Mouse (Mus musculus): ENCODE measurements around the gene Mga. TPM values are rescaled to one million over a fixed set of nuclear protein-coding genes. Genes with fewer than 3 reads are reported as not detected.

Gene Mga
- 29.9 and 30.9 TPM in 2 replicates for polyA plus RNA-seq (2015; fragmentation: Nextera tagmentation; extraction: Ambion mirVana)

DNA sequence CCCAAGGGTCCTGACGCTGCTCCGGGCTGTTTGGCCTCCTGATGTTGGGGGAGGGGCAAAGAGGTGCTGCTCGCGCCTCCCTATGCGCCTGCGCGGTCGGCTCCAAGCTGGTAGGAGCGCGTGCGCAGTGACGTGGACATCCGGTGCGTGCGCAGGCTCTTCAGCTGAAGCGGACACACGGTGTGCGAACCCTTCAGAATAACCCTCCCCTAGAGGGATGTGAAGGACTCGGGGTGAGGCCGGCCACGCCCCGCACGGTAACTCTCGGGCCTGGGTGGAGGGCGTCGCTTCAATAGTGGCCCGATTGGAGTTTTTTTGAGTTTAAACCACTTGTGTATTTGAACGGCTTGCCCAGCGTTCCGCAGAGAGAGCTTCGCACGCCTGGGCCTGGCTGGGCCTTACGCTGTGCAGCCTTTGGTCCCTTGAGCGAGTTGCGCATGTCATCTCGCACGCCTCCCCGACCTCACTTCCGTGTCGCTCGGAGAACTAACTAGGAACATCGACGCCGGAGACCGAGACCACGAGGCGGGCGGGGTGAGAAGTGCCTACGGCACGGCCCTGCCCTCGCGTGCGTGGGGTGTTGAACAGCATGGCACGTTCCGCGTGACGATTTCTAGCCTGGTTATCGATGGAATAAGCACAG is at the start of gene Mga:
Gene Mga (plus strand): TSS at position 139 of the 643 bp plus-strand sequence.
- H3K27me3 ChIP-seq: no peaks in the 10 kb centered on the region
- H3K9me3 ChIP-seq (replicated peaks): no peaks in the 10 kb centered on the region
- H3K4me1 ChIP-seq: peaks cover 15% of the 10 kb centered on the region
- peak within 1 kb of the TSS; percentile 95 for H3K27ac ChIP-seq (replicated peaks)
- peak within 1 kb of the TSS; percentile 31 for H3K9ac ChIP-seq
- ATAC-seq (ENCODE audit: insufficient number of reproducible peaks, low FRiP score, low TSS enrichment, low read depth): peak; percentile 97
- no peaks in the 10 kb centered on the region; the same call in 1 of the 2 replicates for H3K36me3 ChIP-seq
- WGBS: under 1% methylated on average over 58 of the region's 58 CpGs
- H3K4me3 ChIP-seq (replicated peaks): peak within 1 kb of the TSS; percentile 56
- H3K4me2 ChIP-seq (replicated peaks): peak within 1 kb of the TSS; percentile 76

DNA sequence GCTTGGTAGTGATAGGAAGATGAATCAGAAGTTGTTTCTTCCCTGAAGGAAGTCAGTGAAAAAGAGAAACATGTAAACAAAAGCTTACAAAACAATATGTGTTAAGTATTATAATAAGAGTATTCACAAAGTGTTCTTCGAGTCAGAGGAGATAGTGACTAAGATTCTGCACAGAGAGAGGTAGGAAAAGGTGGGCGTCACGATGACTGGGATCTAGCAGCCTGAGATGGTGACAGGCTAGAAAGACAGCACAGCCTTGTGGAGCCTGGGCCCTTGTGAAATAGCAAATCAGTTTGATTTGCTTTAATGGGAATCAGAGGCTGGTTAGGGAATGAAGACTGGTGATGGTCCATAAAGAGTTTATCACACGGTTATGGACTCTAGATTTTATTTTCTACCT is 43.2 kb upstream of the Mga start:
- no peak overlapping the region for H3K9ac ChIP-seq
- H3K4me2 ChIP-seq (replicated peaks): no peak overlapping the region
- H3K4me3 ChIP-seq (replicated peaks): no peak overlapping the region
- H3K4me1 ChIP-seq: no peaks in the 10 kb centered on the region
- ATAC-seq (ENCODE audit: insufficient number of reproducible peaks, low FRiP score, low TSS enrichment, low read depth): no peak
- 84% methylated on average over 4 of the region's 4 CpGs for WGBS
- H3K27ac ChIP-seq (replicated peaks): no peak overlapping the region
- no peaks in the 10 kb centered on the region for H3K36me3 ChIP-seq
- H3K9me3 ChIP-seq (replicated peaks): no peaks in the 10 kb centered on the region
- no peaks in the 10 kb centered on the region for H3K27me3 ChIP-seq

DNA sequence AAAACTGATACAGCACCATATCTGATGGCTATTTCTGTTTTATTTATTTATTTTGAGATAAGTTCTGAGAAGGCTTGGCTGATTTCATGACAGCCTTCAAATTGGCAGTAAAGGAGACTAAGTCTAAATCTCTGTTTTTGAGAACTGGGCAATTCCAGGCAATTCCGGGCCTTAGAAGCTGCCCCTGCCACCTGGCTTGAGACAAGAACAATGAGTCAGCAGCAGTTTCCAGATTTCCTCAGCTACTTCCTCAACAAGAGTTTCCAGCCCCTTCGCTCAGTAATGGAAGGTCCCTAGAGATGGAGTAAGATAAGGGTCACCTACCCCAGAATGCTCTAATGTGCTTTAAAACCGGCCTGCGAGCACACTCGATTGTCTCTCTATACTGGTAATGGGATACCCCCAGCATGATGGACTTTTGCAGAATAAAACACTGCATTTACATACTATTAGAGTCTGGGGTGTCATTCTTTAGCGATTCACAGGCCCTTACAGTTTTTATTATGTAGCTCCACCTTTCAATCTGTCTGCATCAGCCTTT is 41.6 kb upstream of the Mga start:
- no peaks in the 10 kb centered on the region for H3K36me3 ChIP-seq
- 67% methylated on average over 6 of the region's 6 CpGs for WGBS
- no peaks in the 10 kb centered on the region for H3K4me1 ChIP-seq
- no peak for ATAC-seq (ENCODE audit: insufficient number of reproducible peaks, low FRiP score, low TSS enrichment, low read depth)
- H3K9ac ChIP-seq: no peak overlapping the region
- no peak overlapping the region for H3K4me2 ChIP-seq (replicated peaks)
- H3K9me3 ChIP-seq (replicated peaks): no peaks in the 10 kb centered on the region
- no peak overlapping the region for H3K4me3 ChIP-seq (replicated peaks)
- no peak overlapping the region for H3K27ac ChIP-seq (replicated peaks)
- H3K27me3 ChIP-seq: no peaks in the 10 kb centered on the region

DNA sequence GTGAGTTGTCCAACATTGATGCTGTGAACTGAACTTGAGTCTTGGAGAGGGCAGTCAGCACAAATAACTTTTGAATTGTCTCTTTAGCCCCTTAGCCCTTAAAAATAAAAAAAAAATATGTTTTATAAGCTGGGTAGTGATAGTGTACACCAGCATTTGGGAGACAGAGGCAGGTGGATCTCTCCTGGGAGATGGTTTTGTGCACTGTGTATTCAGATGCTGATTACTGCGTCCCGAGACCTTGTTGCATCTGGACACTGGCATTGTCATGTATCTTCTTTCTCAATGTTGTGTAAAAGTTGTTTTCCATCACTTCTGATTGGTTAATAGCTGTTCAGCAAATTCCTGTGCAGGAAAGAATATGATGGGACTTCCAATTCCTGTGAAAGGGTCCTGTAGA is 39.7 kb upstream of the Mga start:
- H3K9me3 ChIP-seq (replicated peaks): no peaks in the 10 kb centered on the region
- H3K36me3 ChIP-seq: no peaks in the 10 kb centered on the region
- H3K9ac ChIP-seq: no peak overlapping the region
- H3K27ac ChIP-seq (replicated peaks): no peak overlapping the region
- H3K27me3 ChIP-seq: no peaks in the 10 kb centered on the region
- no peak overlapping the region for H3K4me2 ChIP-seq (replicated peaks)
- H3K4me1 ChIP-seq: no peaks in the 10 kb centered on the region
- H3K4me3 ChIP-seq (replicated peaks): no peak overlapping the region
- ATAC-seq (ENCODE audit: insufficient number of reproducible peaks, low FRiP score, low TSS enrichment, low read depth): no peak
- WGBS: 88% methylated on average over 2 of the region's 2 CpGs

DNA sequence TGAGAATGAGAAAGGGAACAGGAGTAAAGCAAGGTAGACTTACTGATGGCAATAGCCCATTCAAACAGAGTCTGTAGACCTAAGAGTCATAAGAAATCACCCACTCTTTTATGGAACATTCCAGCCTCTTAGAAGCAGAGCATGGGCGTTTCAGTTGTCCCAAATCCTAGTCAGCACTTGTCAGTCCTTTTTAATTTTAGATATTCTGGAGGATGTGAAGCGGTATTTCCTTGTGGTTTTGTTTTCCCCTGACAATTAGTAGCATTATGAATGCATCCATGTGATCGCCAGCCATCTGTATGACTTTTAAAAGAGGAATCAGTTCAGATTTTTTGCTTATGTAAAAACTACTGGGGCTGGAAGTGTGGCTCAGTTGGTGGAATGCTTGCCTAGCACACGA is 32.5 kb upstream of the Mga start:
- H3K36me3 ChIP-seq: no peaks in the 10 kb centered on the region
- no peak overlapping the region for H3K4me3 ChIP-seq (replicated peaks)
- H3K9me3 ChIP-seq (replicated peaks): no peaks in the 10 kb centered on the region
- H3K4me2 ChIP-seq (replicated peaks): no peak overlapping the region
- no peak overlapping the region for H3K27ac ChIP-seq (replicated peaks)
- H3K27me3 ChIP-seq: no peaks in the 10 kb centered on the region
- no peak for ATAC-seq (ENCODE audit: insufficient number of reproducible peaks, low FRiP score, low TSS enrichment, low read depth)
- 56% methylated on average over 4 of the region's 4 CpGs for WGBS
- no peaks in the 10 kb centered on the region for H3K4me1 ChIP-seq
- H3K9ac ChIP-seq: no peak overlapping the region

DNA sequence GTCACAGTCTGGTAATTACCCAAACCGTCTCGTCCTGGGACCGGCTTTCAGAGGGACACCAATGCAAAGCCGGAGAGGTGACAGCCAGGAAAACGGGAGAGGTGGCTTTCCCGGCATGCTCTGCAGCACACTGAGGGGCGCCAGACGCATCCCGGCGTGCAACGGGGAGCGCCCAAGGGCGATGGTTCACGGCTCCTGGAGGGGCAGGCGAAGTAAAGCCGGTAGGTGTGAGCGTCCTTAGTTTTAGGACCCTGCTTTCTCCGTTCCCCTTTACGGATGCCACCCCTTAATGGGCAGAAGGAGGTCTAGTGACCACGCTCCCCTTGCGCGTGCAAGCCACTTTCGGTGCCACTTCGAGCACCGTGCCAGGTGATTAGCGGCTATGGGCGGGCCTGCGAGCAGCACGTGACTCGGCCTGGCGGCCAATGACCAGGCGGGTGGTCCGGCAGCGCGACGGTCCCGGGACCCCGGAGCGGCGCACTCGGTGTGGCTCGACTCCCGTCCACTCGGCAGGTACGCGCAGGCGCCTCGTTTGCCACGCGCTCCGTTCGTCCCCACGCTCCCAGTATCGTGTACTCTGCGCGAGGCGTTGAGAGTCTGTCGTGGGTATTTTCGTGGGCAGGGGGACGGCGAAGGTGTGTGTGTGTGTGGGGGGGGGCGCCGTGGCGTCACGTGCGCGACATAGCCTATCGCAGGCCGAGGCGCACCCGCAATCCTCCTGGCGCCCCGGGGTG is 24.5 kb upstream of the Mga start:
- no peaks in the 10 kb centered on the region for H3K9me3 ChIP-seq (replicated peaks)
- H3K27ac ChIP-seq (replicated peaks): peak overlapping the region; percentile 79
- H3K9ac ChIP-seq: peak overlapping the region; percentile 54
- WGBS: under 1% methylated on average over 73 of the region's 73 CpGs
- no peaks in the 10 kb centered on the region for H3K36me3 ChIP-seq
- H3K4me1 ChIP-seq: peaks cover 14% of the 10 kb centered on the region
- H3K4me2 ChIP-seq (replicated peaks): peak overlapping the region; percentile 98
- ATAC-seq (ENCODE audit: insufficient number of reproducible peaks, low FRiP score, low TSS enrichment, low read depth): peak; percentile 89
- H3K4me3 ChIP-seq (replicated peaks): peak overlapping the region; percentile 66
- no peaks in the 10 kb centered on the region for H3K27me3 ChIP-seq

DNA sequence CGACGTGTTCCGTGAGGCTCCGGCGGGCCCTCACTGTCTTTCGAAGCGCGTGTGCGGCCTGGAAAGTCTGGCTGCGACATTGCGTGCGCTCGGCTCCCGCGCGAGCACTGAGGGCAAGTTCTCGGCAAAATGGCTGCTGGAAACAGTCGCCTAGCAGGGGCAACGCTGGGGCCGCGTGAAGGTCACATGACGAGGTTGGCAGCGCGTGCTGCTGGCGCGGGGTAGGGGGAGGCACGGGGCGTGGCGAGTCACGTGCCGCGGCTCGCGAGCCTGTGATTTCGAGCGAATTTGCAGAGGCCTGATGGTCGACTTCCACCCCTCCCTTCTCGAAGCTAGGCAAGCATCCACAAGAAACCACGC is 23.9 kb upstream of the Mga start:
- no peaks in the 10 kb centered on the region for H3K36me3 ChIP-seq
- H3K27ac ChIP-seq (replicated peaks): peak overlapping the region; percentile 79
- WGBS: under 1% methylated on average over 39 of the region's 39 CpGs
- H3K4me2 ChIP-seq (replicated peaks): peak overlapping the region; percentile 98
- H3K9me3 ChIP-seq (replicated peaks): no peaks in the 10 kb centered on the region
- H3K9ac ChIP-seq: peak overlapping the region; percentile 54
- H3K27me3 ChIP-seq: no peaks in the 10 kb centered on the region
- H3K4me3 ChIP-seq (replicated peaks): peak overlapping the region; percentile 66
- peaks cover 14% of the 10 kb centered on the region for H3K4me1 ChIP-seq
- peak; percentile 94 for ATAC-seq (ENCODE audit: insufficient number of reproducible peaks, low FRiP score, low TSS enrichment, low read depth)

DNA sequence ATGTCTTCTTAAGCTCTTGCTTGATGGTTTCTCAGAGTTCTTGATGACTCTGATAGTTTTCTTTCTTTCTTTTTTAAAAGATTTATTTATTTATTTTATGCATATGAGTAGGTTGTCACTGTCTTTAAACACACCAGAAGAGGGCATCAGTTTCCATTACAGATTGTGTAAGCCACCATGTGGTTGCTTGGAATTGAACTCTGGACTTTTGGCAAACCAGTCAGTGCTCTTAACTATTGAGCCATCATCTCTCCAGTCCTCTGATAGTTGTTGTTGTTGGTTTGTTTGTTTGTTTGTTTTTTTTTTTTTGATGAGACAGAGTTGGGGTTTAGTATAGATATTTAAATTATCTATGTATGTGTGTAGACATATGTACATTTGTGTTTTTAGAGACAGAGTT is 21.0 kb upstream of the Mga start:
- H3K4me1 ChIP-seq: peaks cover 14% of the 10 kb centered on the region
- no peak overlapping the region for H3K9ac ChIP-seq

DNA sequence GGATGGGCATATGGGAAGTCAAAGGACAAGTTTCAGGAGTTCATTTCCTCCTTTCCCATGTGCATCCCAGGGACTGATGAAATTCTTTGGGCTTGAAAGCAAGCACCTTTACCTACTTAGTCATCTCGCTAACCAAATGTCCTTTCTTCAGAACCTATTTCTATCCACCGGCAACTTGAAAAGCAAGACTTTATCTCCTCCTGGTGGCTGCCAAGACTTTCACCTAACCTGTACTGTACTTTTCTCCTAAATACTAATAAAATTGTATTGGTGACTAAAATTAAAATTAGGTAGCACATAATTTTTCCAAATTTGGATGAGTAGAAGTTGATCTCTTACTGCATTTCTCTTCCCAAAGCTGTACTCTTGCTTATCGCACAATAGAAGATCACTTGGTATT is 9.8 kb upstream of the Mga start:
- H3K9ac ChIP-seq: no peak overlapping the region
- no peaks in the 10 kb centered on the region for H3K9me3 ChIP-seq (replicated peaks)
- ATAC-seq (ENCODE audit: insufficient number of reproducible peaks, low FRiP score, low TSS enrichment, low read depth): no peak
- WGBS: 89% methylated on average over 3 of the region's 3 CpGs
- H3K27ac ChIP-seq (replicated peaks): no peak overlapping the region
- no peaks in the 10 kb centered on the region for H3K4me1 ChIP-seq
- H3K4me2 ChIP-seq (replicated peaks): no peak overlapping the region
- H3K27me3 ChIP-seq: no peaks in the 10 kb centered on the region
- H3K4me3 ChIP-seq (replicated peaks): no peak overlapping the region
- H3K36me3 ChIP-seq: no peaks in the 10 kb centered on the region

More for the DNA sequence above, 21.0 kb upstream of the Mga start:
- no peak overlapping the region for H3K4me3 ChIP-seq (replicated peaks)
- H3K27ac ChIP-seq (replicated peaks): no peak overlapping the region
- ATAC-seq (ENCODE audit: insufficient number of reproducible peaks, low FRiP score, low TSS enrichment, low read depth): no peak
- H3K4me2 ChIP-seq (replicated peaks): no peak overlapping the region
- no peaks in the 10 kb centered on the region for H3K9me3 ChIP-seq (replicated peaks)
- H3K27me3 ChIP-seq: no peaks in the 10 kb centered on the region
- H3K36me3 ChIP-seq: no peaks in the 10 kb centered on the region

DNA sequence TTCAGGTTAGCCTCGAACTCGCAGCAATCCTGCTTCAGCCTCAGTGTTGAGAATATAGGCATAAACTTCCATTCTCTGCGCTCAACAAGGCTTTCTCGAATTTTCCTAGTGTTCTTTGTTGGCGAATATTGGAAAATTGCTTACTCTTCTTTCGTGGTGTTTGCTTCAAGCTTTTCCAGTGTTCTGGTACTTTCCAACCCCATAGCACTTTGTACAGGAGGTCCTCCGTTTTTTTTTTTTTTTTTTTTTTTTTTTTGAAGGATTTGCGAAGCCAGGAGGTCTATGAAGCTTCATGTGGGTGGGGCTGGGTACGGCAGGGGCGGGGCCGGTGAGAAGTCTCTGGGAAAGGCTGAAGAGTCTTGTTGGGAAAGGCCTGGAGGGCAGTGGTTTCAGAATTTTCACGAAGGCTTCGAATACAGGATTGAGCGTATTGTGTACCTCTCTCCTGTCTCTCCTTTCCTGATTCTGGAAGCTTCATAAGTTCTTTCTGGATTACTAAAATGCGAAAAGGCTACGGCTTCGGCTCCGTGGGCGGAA is 407 bp upstream of the Mga start:
- peaks cover 15% of the 10 kb centered on the region for H3K4me1 ChIP-seq
- H3K9me3 ChIP-seq (replicated peaks): no peaks in the 10 kb centered on the region
- H3K36me3 ChIP-seq: no peaks in the 10 kb centered on the region
- peak overlapping the region; percentile 56 for H3K4me3 ChIP-seq (replicated peaks)
- peak overlapping the region; percentile 95 for H3K27ac ChIP-seq (replicated peaks)
- peak; percentile 82 for ATAC-seq (ENCODE audit: insufficient number of reproducible peaks, low FRiP score, low TSS enrichment, low read depth)
- H3K4me2 ChIP-seq (replicated peaks): peak overlapping the region; percentile 76
- 15% methylated on average over 19 of the region's 19 CpGs for WGBS
- peak overlapping the region; percentile 27; the same call in 1 of the 2 replicates for H3K9ac ChIP-seq
- H3K27me3 ChIP-seq: no peaks in the 10 kb centered on the region

DNA sequence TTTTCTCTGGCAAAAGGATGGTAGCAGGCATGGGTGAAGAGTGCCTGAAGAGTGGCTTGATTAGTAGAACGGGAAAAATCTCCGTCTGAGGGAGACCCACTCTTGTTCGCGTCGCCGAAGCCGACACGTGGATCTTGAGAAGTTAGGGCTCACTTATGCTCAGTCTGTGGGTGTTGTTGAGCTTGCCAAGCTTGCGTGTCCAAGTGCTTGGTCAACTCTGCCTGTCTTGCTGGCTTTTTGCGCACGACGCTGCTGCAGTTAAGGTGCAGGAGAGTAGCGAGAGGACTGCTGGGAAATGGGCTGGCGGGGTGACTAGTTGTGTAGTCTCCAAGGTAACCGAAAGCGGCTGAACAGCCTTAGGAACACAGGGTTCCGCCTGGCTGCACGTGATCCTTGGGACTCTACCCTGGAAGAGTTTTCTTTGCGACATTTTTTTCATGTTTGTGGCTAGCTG is 1.1 kb downstream of the Mga start:
- no peaks in the 10 kb centered on the region for H3K27me3 ChIP-seq
- no peaks in the 10 kb centered on the region for H3K9me3 ChIP-seq (replicated peaks)
- ATAC-seq (ENCODE audit: insufficient number of reproducible peaks, low FRiP score, low TSS enrichment, low read depth): no peak
- H3K36me3 ChIP-seq: peaks cover 7% of the 10 kb centered on the region
- H3K4me2 ChIP-seq (replicated peaks): peak overlapping the region; percentile 76
- H3K4me3 ChIP-seq (replicated peaks): peak overlapping the region; percentile 56
- H3K4me1 ChIP-seq: peaks cover 15% of the 10 kb centered on the region
- 6% methylated on average over 19 of the region's 19 CpGs for WGBS
- H3K27ac ChIP-seq (replicated peaks): peak overlapping the region; percentile 95; the same call in 1 of the 2 replicates
- peak overlapping the region; percentile 31 for H3K9ac ChIP-seq
